Mouse (Mus musculus): ENCODE data around the gene Cd200r1.
"Not testable (repeated sequence)": the region's sequence is repeated elsewhere in the genome, so short reads cannot be mapped to it uniquely, and the experiment has no call there.

Gene Cd200r1

DNA sequence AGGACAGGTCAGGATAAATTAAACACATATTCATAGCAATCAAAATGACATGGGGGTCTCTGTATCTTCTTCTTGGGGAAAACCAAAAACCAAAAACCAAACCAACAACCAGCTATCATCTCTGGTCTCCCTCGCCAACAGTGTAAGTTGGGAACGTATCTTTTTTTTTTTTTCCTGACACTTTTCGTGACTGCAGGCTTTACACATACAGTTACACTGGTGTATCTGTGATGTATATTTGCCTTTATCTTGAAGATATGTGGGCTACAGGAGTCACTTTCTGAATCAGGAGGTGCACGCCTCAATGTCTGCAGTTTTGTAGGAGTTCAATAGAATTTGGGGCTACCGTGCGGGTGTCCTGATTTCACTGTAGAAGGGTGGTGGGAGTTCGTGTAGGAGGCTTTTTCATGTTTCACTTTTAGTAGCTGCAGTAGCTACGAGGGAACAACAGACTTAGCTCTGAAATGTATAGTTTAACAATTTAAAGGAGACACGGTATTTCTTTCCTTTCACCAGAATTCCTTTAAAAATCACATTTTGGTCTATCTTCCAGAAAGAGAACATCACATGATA lies 870 bp downstream of the Cd200r1 start:
- DNase-seq (ENCODE audit: low spot score): no peak

- DNase-seq (ENCODE audit: low spot score): no peak
These were observed 2.0 kb downstream of the Cd200r1 start for GRCm38 (mm10) chr16:44767506-44767905.

GRCm38 (mm10) chr16:44767967-44768366 lies 2.4 kb downstream of the Cd200r1 start:
- no peak for DNase-seq (ENCODE audit: low spot score)

- DNase-seq (ENCODE audit: low spot score): no peak
These were observed 7.0 kb downstream of the Cd200r1 start for GRCm38 (mm10) chr16:44772577-44772976.

DNA sequence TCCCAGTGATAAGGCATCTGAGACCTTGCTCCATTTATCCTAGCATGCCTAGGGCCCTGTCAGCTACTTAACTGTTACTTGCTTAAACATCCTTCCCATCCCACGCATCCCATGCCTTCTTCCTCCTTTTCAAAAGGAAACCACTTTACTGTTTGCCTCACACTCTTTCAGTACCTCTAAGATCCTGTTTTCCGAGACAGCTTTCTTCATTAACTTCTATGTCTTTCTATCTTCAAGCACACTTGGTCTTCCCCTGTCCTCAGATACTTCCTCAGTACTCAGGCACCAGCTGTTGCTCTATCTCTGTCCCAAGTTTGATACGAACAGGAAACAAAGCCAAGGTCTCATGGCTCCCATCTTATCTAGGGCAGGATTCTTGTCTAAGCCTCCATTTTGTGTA lies 8.1 kb downstream of the Cd200r1 start:
- no peak for DNase-seq (ENCODE audit: low spot score)

DNA sequence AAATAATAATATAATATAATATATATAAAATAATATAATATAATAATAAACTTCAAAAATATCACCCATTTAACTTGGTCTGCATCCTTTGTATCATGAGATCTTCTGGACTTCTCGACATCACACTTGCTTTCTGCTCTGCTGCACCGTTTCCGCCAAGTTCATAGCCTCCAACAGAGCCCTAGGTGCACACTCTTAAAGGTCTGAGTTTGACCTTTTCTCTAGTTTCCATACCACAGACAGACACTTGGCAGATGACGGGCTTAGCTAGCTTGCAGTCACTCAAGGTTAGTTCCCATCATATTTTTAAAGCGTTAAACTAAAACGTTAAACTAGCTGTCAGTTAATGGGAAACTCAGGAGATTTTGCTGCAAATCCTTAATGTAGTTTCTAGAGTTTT lies 8.7 kb downstream of the Cd200r1 start:
- no peak for DNase-seq (ENCODE audit: low spot score)

DNA sequence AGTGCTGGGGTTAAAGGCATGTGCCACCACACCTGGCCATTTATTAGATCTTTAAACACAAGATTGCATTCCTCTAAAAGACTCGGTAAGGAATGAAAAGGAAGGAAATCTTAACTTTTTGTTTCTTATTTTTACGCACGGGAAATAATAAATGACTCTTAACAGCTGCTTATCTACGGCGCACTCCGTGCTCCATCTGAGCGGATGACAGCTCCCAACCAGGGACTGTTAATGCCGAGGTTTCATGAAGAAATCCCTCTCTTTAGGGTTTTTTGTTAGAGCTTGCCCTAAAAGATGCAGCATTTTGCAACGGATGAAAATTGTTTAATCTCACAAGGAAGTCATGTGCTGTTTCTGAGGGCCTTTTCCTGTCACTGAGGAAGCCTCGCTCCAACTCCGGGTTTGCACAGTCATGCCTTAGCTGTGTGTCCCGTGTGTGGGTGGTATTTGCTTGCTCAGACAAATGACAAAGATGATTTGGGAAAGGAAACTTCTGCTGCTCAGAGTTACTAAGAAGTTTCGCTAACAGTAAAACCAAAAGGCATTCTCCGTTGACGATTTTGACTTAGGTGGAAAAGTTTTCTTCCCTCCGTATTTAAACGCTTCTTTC lies 13.1 kb downstream of the Cd200r1 start:
- DNase-seq (ENCODE audit: low spot score): no peak

DNA sequence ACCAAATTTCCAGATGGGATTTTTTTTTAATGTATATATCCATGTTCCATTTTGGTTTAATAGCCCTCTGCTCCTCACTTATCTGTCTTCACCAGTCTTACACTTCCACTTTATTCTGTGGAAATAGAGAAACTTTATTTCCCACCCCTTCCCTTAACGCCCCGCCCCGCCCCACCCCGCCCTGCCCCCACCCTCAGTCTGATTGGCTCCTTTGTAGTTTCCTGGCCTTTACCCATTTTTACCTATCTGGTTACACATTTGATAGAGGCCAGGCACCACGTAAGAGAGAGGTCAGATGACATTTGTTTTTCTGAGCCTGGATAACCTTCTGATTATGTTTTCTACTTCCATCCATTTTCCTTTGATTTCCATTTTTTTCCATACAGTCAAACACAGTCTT lies 14.0 kb downstream of the Cd200r1 start:
- DNase-seq (ENCODE audit: low spot score): no peak

- no peak for DNase-seq (ENCODE audit: low spot score)
These were observed 15.2 kb downstream of the Cd200r1 start for GRCm38 (mm10) chr16:44780751-44781150.

GRCm38 (mm10) chr16:44786934-44787333 lies 21.4 kb downstream of the Cd200r1 start:
- no peak for DNase-seq (ENCODE audit: low spot score)

DNA sequence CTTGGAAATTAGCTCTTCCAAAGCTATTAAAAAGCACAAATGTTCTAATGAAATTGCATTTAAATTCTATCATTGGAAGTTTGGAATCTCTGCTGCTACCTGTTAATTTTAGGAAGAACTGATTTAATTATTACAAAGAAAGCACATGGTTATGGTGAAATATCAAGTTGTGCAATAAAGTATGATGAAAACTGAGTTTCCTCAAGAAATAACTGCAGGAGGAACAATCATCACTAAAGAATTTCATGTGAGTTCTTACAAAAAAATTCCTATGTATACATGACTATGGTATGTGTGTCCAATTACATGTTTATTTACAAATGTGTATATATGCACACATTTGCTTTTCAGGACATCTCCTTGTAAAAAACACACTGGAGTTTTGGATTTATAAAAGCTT lies 28.9 kb downstream of the Cd200r1 start:
- no peak for DNase-seq (ENCODE audit: low spot score)

GRCm38 (mm10) chr16:44805976-44806375 lies 40.4 kb downstream of the Cd200r1 start:
- no peak for DNase-seq (ENCODE audit: low spot score)

- DNase-seq (ENCODE audit: low spot score): not testable (repeated sequence)
These were observed 44.7 kb downstream of the Cd200r1 start for GRCm38 (mm10) chr16:44810223-44810622.

DNA sequence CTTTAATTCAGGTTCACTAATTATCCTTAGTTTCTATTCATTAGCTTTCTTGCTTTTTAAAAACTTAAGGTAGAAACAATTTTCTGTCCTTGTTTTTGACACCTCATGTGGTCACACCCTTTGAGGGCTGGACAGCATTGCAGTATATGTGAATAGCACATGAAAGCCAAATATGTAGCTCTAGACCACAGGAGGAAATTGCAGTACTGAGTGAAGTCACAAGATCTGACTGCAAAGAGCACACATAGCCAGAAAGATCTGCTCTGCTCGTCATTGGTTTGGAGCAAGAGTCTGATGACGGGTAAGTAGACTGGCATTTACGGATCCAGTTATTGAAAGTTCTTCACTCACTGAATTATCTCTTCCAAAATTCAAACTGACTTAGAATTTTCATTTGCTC lies 46.0 kb downstream of the Cd200r1 start, which contains the start of gene Cd200r4:
Cd200r4 (plus strand) TSS at position 190 of the 400 bp plus-strand sequence.
- no peak for DNase-seq (ENCODE audit: low spot score)

DNA sequence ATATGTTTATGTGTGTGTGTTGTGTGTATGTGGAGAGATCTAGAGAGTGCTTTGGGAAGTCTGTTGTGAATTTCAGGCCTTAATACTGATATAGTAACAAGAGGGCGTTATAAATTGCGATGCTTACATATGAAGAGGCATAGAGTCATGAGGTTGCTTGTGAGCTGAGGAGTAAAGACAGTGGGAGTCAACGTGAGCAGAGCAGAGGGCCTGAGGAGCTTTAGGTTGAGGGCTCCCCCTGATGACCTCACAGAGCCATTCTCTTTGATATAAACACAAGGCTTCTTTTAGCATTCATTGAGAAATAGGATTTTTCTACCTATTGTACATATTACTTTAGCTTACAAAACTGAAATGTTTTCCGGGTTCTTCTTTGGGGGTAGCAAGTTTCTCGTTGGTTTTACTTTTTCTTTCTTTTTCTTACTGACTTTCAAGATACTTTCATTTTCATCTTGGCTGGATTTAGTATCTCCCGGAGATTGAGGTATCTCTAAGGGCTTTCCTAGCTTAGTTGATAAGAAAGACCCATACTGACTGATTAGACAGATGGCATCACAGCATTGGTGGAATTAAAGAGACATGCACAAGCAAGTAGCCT lies 47.0 kb downstream of the Cd200r1 start:
- no peak for DNase-seq (ENCODE audit: low spot score)

- no peak for DNase-seq (ENCODE audit: low spot score)
These were observed 52.5 kb downstream of the Cd200r1 start for GRCm38 (mm10) chr16:44818010-44818409.

DNA sequence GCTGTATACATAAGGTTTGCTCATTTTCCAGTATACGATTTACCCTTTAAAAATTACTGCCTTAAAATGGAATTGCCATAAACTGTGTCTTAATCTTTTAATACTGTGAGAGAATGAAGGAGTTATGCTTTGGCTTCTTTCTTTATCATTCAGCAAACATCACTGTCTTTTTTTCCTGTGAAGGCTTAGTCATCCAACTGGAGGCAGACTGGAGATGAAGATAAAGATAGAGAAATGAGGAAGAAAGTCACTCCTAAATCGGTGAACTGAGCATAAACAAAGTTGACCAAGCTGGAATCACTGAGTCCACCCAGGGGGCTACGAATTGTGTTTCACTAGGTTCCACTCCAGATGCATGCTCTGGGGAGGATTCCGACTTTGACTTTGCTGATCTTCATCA lies 55.0 kb downstream of the Cd200r1 start:
- DNase-seq (ENCODE audit: low spot score): no peak

DNA sequence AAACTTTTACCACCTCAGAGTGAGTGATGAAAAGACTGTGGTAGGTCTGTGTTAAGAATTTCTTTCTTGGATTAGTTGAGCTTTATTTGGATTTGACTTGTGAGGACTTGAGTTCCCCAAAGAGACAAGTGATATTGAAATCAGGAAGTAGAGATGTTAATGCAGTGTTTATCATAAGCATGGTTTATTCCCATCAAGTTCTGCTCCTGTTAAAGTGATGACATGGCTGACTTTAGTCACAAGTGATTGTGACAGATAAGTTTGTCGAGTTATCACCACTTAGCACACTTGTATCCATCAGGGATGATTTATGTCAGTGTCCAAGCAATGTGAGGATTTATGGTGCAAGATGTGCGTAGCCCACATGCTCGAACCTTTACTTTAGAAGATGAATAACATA lies 66.8 kb downstream of the Cd200r1 start:
- DNase-seq (ENCODE audit: low spot score): no peak

DNA sequence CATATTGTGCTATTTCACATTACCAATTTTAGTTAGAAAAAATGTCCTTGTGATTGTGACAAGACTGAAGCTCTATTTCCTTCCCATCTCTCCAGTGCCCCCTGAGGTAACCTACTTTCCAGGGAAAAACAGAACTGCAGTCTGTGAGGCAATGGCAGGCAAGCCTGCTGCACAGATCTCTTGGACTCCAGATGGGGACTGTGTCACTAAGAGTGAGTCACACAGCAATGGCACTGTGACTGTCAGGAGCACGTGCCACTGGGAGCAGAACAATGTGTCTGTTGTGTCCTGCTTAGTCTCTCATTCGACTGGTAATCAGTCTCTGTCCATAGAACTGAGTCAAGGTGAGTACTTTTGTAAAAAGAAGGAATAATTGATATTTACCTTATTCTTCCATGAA lies 67.7 kb downstream of the Cd200r1 start:
- DNase-seq (ENCODE audit: low spot score): not testable (repeated sequence)

Measured in MN1 (cell line).